Mouse (Mus musculus): ENCODE results near the gene Dock9. TPM values are rescaled to one million over a fixed set of nuclear protein-coding genes. Genes with fewer than 3 reads are reported as not detected.

The Dock9 gene
- polyA plus RNA-seq, 1 experiment = 5.2 TPM

- Histone ChIP-seq H3K4me3 (replicated peaks; ENCODE audit: control insufficient read depth, low read depth, low read length) (no peak overlapping the region), H3K27ac (ENCODE audit: control insufficient read depth, insufficient read depth, low read depth, low read length, poor library complexity) (no peak overlapping the region), H3K4me1 (ENCODE audit: control insufficient read depth, insufficient read depth, low read length) (no peaks in the 10 kb centered on the region)
- WGBS = 51% methylated on average over 2 of the region's 2 CpGs
- no peak for TF ChIP-seq POLR2A (IDR thresholded peaks at IDR 0.05; ENCODE audit: borderline replicate concordance, control insufficient read depth, low read depth, low read length)
- no peak for TF ChIP-seq CTCF (IDR thresholded peaks at IDR 0.05; ENCODE audit: control insufficient read depth, insufficient read depth, low read length)
Measured at GRCm38 (mm10) chr14:121500577-121500976, 297.1 kb downstream of the Dock9 start.

GRCm38 (mm10) chr14:121499769-121500168 lies 297.9 kb downstream of the Dock9 start:
- Histone ChIP-seq H3K27ac (ENCODE audit: control insufficient read depth, insufficient read depth, low read depth, low read length, poor library complexity) (no peak overlapping the region), H3K4me3 (replicated peaks; ENCODE audit: control insufficient read depth, low read depth, low read length) (no peak overlapping the region), H3K4me1 (ENCODE audit: control insufficient read depth, insufficient read depth, low read length) (no peaks in the 10 kb centered on the region)
- 4% methylated on average over 1 of the region's 1 CpGs for WGBS
- TF ChIP-seq POLR2A (IDR thresholded peaks at IDR 0.05; ENCODE audit: borderline replicate concordance, control insufficient read depth, low read depth, low read length) (no peak), CTCF (IDR thresholded peaks at IDR 0.05; ENCODE audit: control insufficient read depth, insufficient read depth, low read length) (no peak)

- WGBS = 69% methylated on average over 1 of the region's 1 CpGs
- Histone ChIP-seq H3K4me3 (replicated peaks; ENCODE audit: control insufficient read depth, low read depth, low read length) (no peak overlapping the region), H3K27ac (ENCODE audit: control insufficient read depth, insufficient read depth, low read depth, low read length, poor library complexity) (no peak overlapping the region), H3K4me1 (ENCODE audit: control insufficient read depth, insufficient read depth, low read length) (no peaks in the 10 kb centered on the region)
- no peak for TF ChIP-seq POLR2A (IDR thresholded peaks at IDR 0.05; ENCODE audit: borderline replicate concordance, control insufficient read depth, low read depth, low read length)
- no peak for TF ChIP-seq CTCF (IDR thresholded peaks at IDR 0.05; ENCODE audit: control insufficient read depth, insufficient read depth, low read length)
Measured at GRCm38 (mm10) chr14:121497800-121498199, 299.8 kb downstream of the Dock9 start.

- TF ChIP-seq CTCF (IDR thresholded peaks at IDR 0.05; ENCODE audit: control insufficient read depth, insufficient read depth, low read length) = no peak
- no peak for TF ChIP-seq POLR2A (IDR thresholded peaks at IDR 0.05; ENCODE audit: borderline replicate concordance, control insufficient read depth, low read depth, low read length)
- 78% methylated on average over 4 of the region's 4 CpGs for WGBS
Measured at GRCm38 (mm10) chr14:121495741-121496140, 301.9 kb downstream of the Dock9 start.

GRCm38 (mm10) chr14:121495120-121495519 lies 302.5 kb downstream of the Dock9 start:
- WGBS = 80% methylated on average over 2 of the region's 2 CpGs
- Histone ChIP-seq H3K4me1 (ENCODE audit: control insufficient read depth, insufficient read depth, low read length) (no peaks in the 10 kb centered on the region), H3K27ac (ENCODE audit: control insufficient read depth, insufficient read depth, low read depth, low read length, poor library complexity) (no peak overlapping the region), H3K4me3 (replicated peaks; ENCODE audit: control insufficient read depth, low read depth, low read length) (no peak overlapping the region)
- no peak for TF ChIP-seq POLR2A (IDR thresholded peaks at IDR 0.05; ENCODE audit: borderline replicate concordance, control insufficient read depth, low read depth, low read length)
- TF ChIP-seq CTCF (IDR thresholded peaks at IDR 0.05; ENCODE audit: control insufficient read depth, insufficient read depth, low read length) = no peak

More at GRCm38 (mm10) chr14:121495741-121496140, 301.9 kb downstream of the Dock9 start:
- Histone ChIP-seq H3K4me1 (ENCODE audit: control insufficient read depth, insufficient read depth, low read length) (no peaks in the 10 kb centered on the region), H3K27ac (ENCODE audit: control insufficient read depth, insufficient read depth, low read depth, low read length, poor library complexity) (no peak overlapping the region), H3K4me3 (replicated peaks; ENCODE audit: control insufficient read depth, low read depth, low read length) (no peak overlapping the region)

- WGBS = 62% methylated on average over 2 of the region's 2 CpGs
- no peak for TF ChIP-seq CTCF (IDR thresholded peaks at IDR 0.05; ENCODE audit: control insufficient read depth, insufficient read depth, low read length)
- TF ChIP-seq POLR2A (IDR thresholded peaks at IDR 0.05; ENCODE audit: borderline replicate concordance, control insufficient read depth, low read depth, low read length) = no peak
- Histone ChIP-seq H3K27ac (ENCODE audit: control insufficient read depth, insufficient read depth, low read depth, low read length, poor library complexity) (no peak overlapping the region), H3K4me1 (ENCODE audit: control insufficient read depth, insufficient read depth, low read length) (no peaks in the 10 kb centered on the region), H3K4me3 (replicated peaks; ENCODE audit: control insufficient read depth, low read depth, low read length) (no peak overlapping the region)
Measured at GRCm38 (mm10) chr14:121494238-121494637, 303.4 kb downstream of the Dock9 start.

GRCm38 (mm10) chr14:121493712-121494111 lies 303.9 kb downstream of the Dock9 start:
- TF ChIP-seq CTCF (IDR thresholded peaks at IDR 0.05; ENCODE audit: control insufficient read depth, insufficient read depth, low read length) (no peak), POLR2A (IDR thresholded peaks at IDR 0.05; ENCODE audit: borderline replicate concordance, control insufficient read depth, low read depth, low read length) (no peak)
- Histone ChIP-seq H3K27ac (ENCODE audit: control insufficient read depth, insufficient read depth, low read depth, low read length, poor library complexity) (no peak overlapping the region), H3K4me1 (ENCODE audit: control insufficient read depth, insufficient read depth, low read length) (no peaks in the 10 kb centered on the region), H3K4me3 (replicated peaks; ENCODE audit: control insufficient read depth, low read depth, low read length) (no peak overlapping the region)
- 50% methylated on average over 3 of the region's 3 CpGs for WGBS

GRCm38 (mm10) chr14:121492328-121492727 lies 305.3 kb downstream of the Dock9 start:
- TF ChIP-seq POLR2A (IDR thresholded peaks at IDR 0.05; ENCODE audit: borderline replicate concordance, control insufficient read depth, low read depth, low read length) = no peak
- TF ChIP-seq CTCF (IDR thresholded peaks at IDR 0.05; ENCODE audit: control insufficient read depth, insufficient read depth, low read length) = no peak
- WGBS = 72% methylated on average over 8 of the region's 8 CpGs
- no peak overlapping the region for H3K27ac ChIP-seq (ENCODE audit: control insufficient read depth, insufficient read depth, low read depth, low read length, poor library complexity)
- no peaks in the 10 kb centered on the region for H3K4me1 ChIP-seq (ENCODE audit: control insufficient read depth, insufficient read depth, low read length)
- no peak overlapping the region for H3K4me3 ChIP-seq (replicated peaks; ENCODE audit: control insufficient read depth, low read depth, low read length)

Other genes with a start within 250 kb of the Dock9 start
- 9.4 and 21.6 TPM in 2 replicates for gene Ubac2, start 80.8 kb upstream of the Dock9 start, polyA plus RNA-seq (2011; ENCODE audit: insufficient read depth, insufficient read length, low replicate concordance, missing spikeins)
- 2.8 and 3.4 TPM in 2 replicates for gene Gpr18, start 117.9 kb upstream of the Dock9 start, polyA plus RNA-seq (2011; ENCODE audit: insufficient read depth, insufficient read length, low replicate concordance, missing spikeins)
- 0.83 and 1.5 TPM in 2 replicates for gene Gpr183, start 167.4 kb upstream of the Dock9 start, polyA plus RNA-seq (2011; ENCODE audit: insufficient read depth, insufficient read length, low replicate concordance, missing spikeins)
- not detected in 2 replicates for gene Timm8a2, start 236.8 kb upstream of the Dock9 start, polyA plus RNA-seq (2011; ENCODE audit: insufficient read depth, insufficient read length, low replicate concordance, missing spikeins)